25 mouse cellular contexts compared by ENCODE assay signal in the genomic region with DNA sequence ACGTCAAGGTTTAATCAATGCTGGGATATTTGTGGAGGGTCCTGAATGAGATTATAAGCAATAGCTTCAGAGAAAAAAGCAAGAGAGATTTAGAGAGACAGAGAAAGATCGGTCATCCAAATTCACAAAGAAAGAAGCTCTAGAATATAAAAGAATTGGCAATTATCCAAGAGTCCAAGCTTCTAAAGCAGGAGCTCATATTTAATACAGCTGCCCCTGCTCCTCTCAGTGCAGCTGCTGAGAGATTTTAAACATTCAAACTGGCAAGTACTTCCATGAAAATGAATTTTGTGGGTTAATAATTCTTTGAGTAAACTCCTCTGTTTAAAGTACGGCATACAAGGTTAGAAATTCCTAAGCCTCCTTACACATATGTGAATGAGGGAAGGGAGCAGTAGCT.
A peak's percentile ranks its signal among the peaks of the same experiment; 100 is the strongest.
DNase-seq lines count a peak whose midpoint lies in the region; ATAC-seq and TF ChIP-seq lines count a peak whose summit lies in the region.
"Had no signal": no experiment of that assay in that cellular context is flagged by ENCODE, and none has a peak within 500 bp of the region (broad histone marks: within the 10 kb centered on the region; RNA-seq: fewer than 3 reads in every experiment).

No protein-coding gene starts in this region.

- no peak overlapping the region for H3K27ac ChIP-seq in forebrain, embryonic 16.5 days (ENCODE audit: low read length)
- no peak overlapping the region for H3K27ac ChIP-seq in forebrain, embryonic 15.5 days (replicated peaks)
- H3K27ac ChIP-seq in lung, embryonic 14.5 days (ENCODE audit: low read depth) = no peak overlapping the region
- no peak overlapping the region for H3K27ac ChIP-seq in lung, postnatal 0 days (ENCODE audit: low read length)
- H3K27ac ChIP-seq: embryonic facial prominence, embryonic 15.5 days; heart, embryonic 15.5 days; hindbrain, embryonic 10.5 days; hindbrain, embryonic 13.5 days had no signal

- H3K9me3 ChIP-seq in forebrain, embryonic 16.5 days (ENCODE audit: control insufficient read depth, low read length) = no peaks in the 10 kb centered on the region
- no peaks in the 10 kb centered on the region for H3K9me3 ChIP-seq in forebrain, embryonic 15.5 days
- no peaks in the 10 kb centered on the region for H3K9me3 ChIP-seq in lung, embryonic 14.5 days (ENCODE audit: low read depth, low read length)
- H3K9me3 ChIP-seq in lung, postnatal 0 days (ENCODE audit: low read length) = no peaks in the 10 kb centered on the region
- H3K9me3 ChIP-seq: embryonic facial prominence, embryonic 15.5 days; heart, embryonic 12.5 days; heart, embryonic 15.5 days; hindbrain, embryonic 10.5 days; hindbrain, embryonic 13.5 days had no signal

- no peaks in the 10 kb centered on the region for H3K36me3 ChIP-seq in forebrain, embryonic 16.5 days (ENCODE audit: control insufficient read depth, insufficient read depth)
- no peaks in the 10 kb centered on the region for H3K36me3 ChIP-seq in forebrain, embryonic 15.5 days
- no peaks in the 10 kb centered on the region for H3K36me3 ChIP-seq in lung, embryonic 14.5 days (ENCODE audit: insufficient read depth)
- no peaks in the 10 kb centered on the region for H3K36me3 ChIP-seq in lung, postnatal 0 days (ENCODE audit: insufficient read depth, low read length)
- H3K36me3 ChIP-seq in myocyte (ENCODE audit: control insufficient read depth, insufficient read depth) = no peaks in the 10 kb centered on the region
- H3K36me3 ChIP-seq: embryonic facial prominence, embryonic 15.5 days; heart, embryonic 12.5 days; heart, embryonic 15.5 days; hindbrain, embryonic 10.5 days; hindbrain, embryonic 13.5 days had no signal

- TF ChIP-seq CTCF in lung, embryonic 14.5 days (IDR thresholded peaks at IDR 0.05; ENCODE audit: low read depth) = no peak
- TF ChIP-seq CTCF in lung, postnatal 0 days (IDR thresholded peaks at IDR 0.05) = no peak
- TF ChIP-seq CTCF in brain, embryonic 14.5 days (IDR thresholded peaks at IDR 0.05; ENCODE audit: borderline replicate concordance, extremely low read depth, insufficient read depth, insufficient read length) = no peak

- H3K79me2 ChIP-seq in myocyte (ENCODE audit: control insufficient read depth, insufficient read depth) = no peaks in the 10 kb centered on the region

- H3ac ChIP-seq in myocyte (ENCODE audit: control insufficient read depth, insufficient read length) = no peak overlapping the region

- no peak for TF ChIP-seq POLR2A in brain, embryonic 14.5 days (IDR thresholded peaks at IDR 0.05; ENCODE audit: borderline replicate concordance, extremely low read depth, insufficient read depth, insufficient read length, poor library complexity, severe bottlenecking)
- TF ChIP-seq POLR2A in myocyte (IDR thresholded peaks at IDR 0.05; ENCODE audit: insufficient read length, low read depth) = no peak

- H3K4me2 ChIP-seq in forebrain, embryonic 16.5 days (ENCODE audit: low read length) = no peak overlapping the region
- no peak overlapping the region for H3K4me2 ChIP-seq in forebrain, embryonic 15.5 days (replicated peaks)
- H3K4me2 ChIP-seq in lung, embryonic 14.5 days = no peak overlapping the region
- no peak overlapping the region for H3K4me2 ChIP-seq in lung, postnatal 0 days (replicated peaks; ENCODE audit: low read depth, low read length)
- peak overlapping the region; percentile 7 for H3K4me2 ChIP-seq in myocyte (ENCODE audit: low read depth)
- H3K4me2 ChIP-seq: embryonic facial prominence, embryonic 15.5 days; heart, embryonic 12.5 days; heart, embryonic 15.5 days; hindbrain, embryonic 13.5 days had no signal

- ATAC-seq in forebrain, embryonic 16.5 days = 0 out of 2 replicates have a peak, but pooled peaks have one; percentile 20
- ATAC-seq in forebrain, embryonic 15.5 days (replicated peaks) = no peak
- ATAC-seq in lung, embryonic 14.5 days (ENCODE audit: insufficient read depth) = peak; percentile 56; the same call in 1 of the 2 replicates
- no peak for ATAC-seq in lung, postnatal 0 days
- ATAC-seq: CD4-positive, CD25-positive, alpha-beta regulatory T cell, adult 4 months; hindbrain, embryonic 16.5 days; inflammation-experienced regulatory T-cells, adult 6 months had no signal

- H3K27me3 ChIP-seq in forebrain, embryonic 16.5 days (replicated peaks; ENCODE audit: control insufficient read depth, insufficient read depth, low read length) = no peaks in the 10 kb centered on the region
- no peaks in the 10 kb centered on the region for H3K27me3 ChIP-seq in forebrain, embryonic 15.5 days
- H3K27me3 ChIP-seq in lung, embryonic 14.5 days (ENCODE audit: insufficient read depth, low read length) = no peaks in the 10 kb centered on the region
- no peaks in the 10 kb centered on the region for H3K27me3 ChIP-seq in lung, postnatal 0 days (replicated peaks; ENCODE audit: insufficient read depth, low read length)
- H3K27me3 ChIP-seq in myocyte (ENCODE audit: control insufficient read depth, insufficient read depth, insufficient read length) = no peaks in the 10 kb centered on the region
- H3K27me3 ChIP-seq: embryonic facial prominence, embryonic 15.5 days; heart, embryonic 12.5 days; heart, embryonic 15.5 days; hindbrain, embryonic 13.5 days had no signal

- H3K9ac ChIP-seq in forebrain, embryonic 16.5 days (replicated peaks; ENCODE audit: low read depth, low read length) = no peak overlapping the region
- H3K9ac ChIP-seq in forebrain, embryonic 15.5 days (replicated peaks) = no peak overlapping the region
- no peak overlapping the region for H3K9ac ChIP-seq in lung, embryonic 14.5 days
- H3K9ac ChIP-seq in lung, postnatal 0 days (replicated peaks; ENCODE audit: low read depth) = no peak overlapping the region
- H3K9ac ChIP-seq: embryonic facial prominence, embryonic 15.5 days; heart, embryonic 12.5 days; heart, embryonic 15.5 days; hindbrain, embryonic 13.5 days had no signal

- peak; percentile 54 for DNase-seq in lung, embryonic 14.5 days
- DNase-seq in lung, postnatal 0 days (ENCODE audit: low spot score) = no peak
- DNase-seq in brain, embryonic 14.5 days (ENCODE audit: low read depth) = peak; percentile 52
- DNase-seq: adrenal gland, adult 2 months; adrenal gland, postnatal 14 days; cerebellum, adult 11-12 months; cerebellum, adult 8-10 months; cerebellum, postnatal 10 days; cerebellum, postnatal 36 days; embryo, embryonic 11 days; gastrocnemius, postnatal 25 days; heart, adult 18-20 months; heart, postnatal 10 days; heart, postnatal 36 days had no signal

- H3K4me1 ChIP-seq in forebrain, embryonic 16.5 days (replicated peaks; ENCODE audit: control insufficient read depth, insufficient read depth, low read length) = no peaks in the 10 kb centered on the region
- no peaks in the 10 kb centered on the region for H3K4me1 ChIP-seq in forebrain, embryonic 15.5 days
- H3K4me1 ChIP-seq in lung, embryonic 14.5 days (ENCODE audit: insufficient read depth) = no peaks in the 10 kb centered on the region
- H3K4me1 ChIP-seq in lung, postnatal 0 days (ENCODE audit: insufficient read depth, low read depth, low read length) = no peaks in the 10 kb centered on the region
- H3K4me1 ChIP-seq: embryonic facial prominence, embryonic 15.5 days; heart, embryonic 12.5 days; heart, embryonic 15.5 days; hindbrain, embryonic 10.5 days; hindbrain, embryonic 13.5 days had no signal

- WGBS in forebrain, embryonic 16.5 days = 22% methylated on average over 3 of the region's 3 CpGs
- WGBS in forebrain, embryonic 15.5 days = 21% methylated on average over 3 of the region's 3 CpGs
- WGBS in lung, embryonic 14.5 days = 27% methylated on average over 3 of the region's 3 CpGs
- WGBS in lung, postnatal 0 days = 41% methylated on average over 3 of the region's 3 CpGs

- no peak overlapping the region for H3K4me3 ChIP-seq in forebrain, embryonic 16.5 days (replicated peaks; ENCODE audit: low read length)
- H3K4me3 ChIP-seq in forebrain, embryonic 15.5 days = no peak overlapping the region
- H3K4me3 ChIP-seq in lung, embryonic 14.5 days (ENCODE audit: low read depth, low read length) = no peak overlapping the region
- H3K4me3 ChIP-seq in lung, postnatal 0 days (ENCODE audit: low read depth, low read length) = no peak overlapping the region
- H3K4me3 ChIP-seq in myocyte = no peak overlapping the region
- H3K4me3 ChIP-seq: embryonic facial prominence, embryonic 15.5 days; heart, embryonic 12.5 days; heart, embryonic 15.5 days; hindbrain, embryonic 10.5 days; hindbrain, embryonic 13.5 days had no signal

- no peak for TF ChIP-seq EP300 in lung, postnatal 0 days (IDR thresholded peaks at IDR 0.05)

TF ChIP-seq in myocyte, 11 proteins besides CTCF, POLR2A, EP300 and RAD21:
- no peak for TF ChIP-seq MAX (IDR thresholded peaks at IDR 0.05; ENCODE audit: low read depth)
- peak in 2 of 3 experiments; percentile 15 to 76 for TF ChIP-seq MYOD1 (IDR thresholded peaks at IDR 0.05; ENCODE audit: control insufficient read depth in 1 of 3, insufficient read length in 2 of 3, low read depth in 2 of 3)

Comparison
In these comparisons a context has a peak if more than half of its experiments do, and no peak if none do; other contexts are left out.
1. ATAC-seq: peak in forebrain, embryonic 16.5 days (single experiment) and lung, embryonic 14.5 days (single experiment); none in forebrain, embryonic 15.5 days (single experiment) and lung, postnatal 0 days (single experiment).